Mouse (Mus musculus) splenic B cell, adult 2 months (primary cell): ENCODE data around the gene Fam57a.

Experiments used
- DNase-seq: peaks from one replicate; pipeline ENCODE4 v3.0.0-alpha.2; 2011; ENCODE audit warnings: low read depth, low spot score
- H3K27me3 ChIP-seq: 2 replicates; pipeline ENCODE4 v1.6.1; 2012; ENCODE audit warnings: mild to moderate bottlenecking, low read length, moderate library complexity, mixed read lengths; ENCODE audit not compliant: control insufficient read depth, poor library complexity, insufficient read depth, severe bottlenecking
- H3K36me3 ChIP-seq: 2 replicates; pipeline ENCODE4 v1.6.1; 2012; ENCODE audit warnings: mild to moderate bottlenecking, low read length, moderate library complexity, mixed read lengths; ENCODE audit not compliant: control insufficient read depth, poor library complexity, insufficient read depth, severe bottlenecking

Fam57a gene

GRCm38 (mm10) chr11:76179495-76180145 lies at the start of gene Fam57a, which contains the start of gene Vps53:
TSS of gene Fam57a (plus strand) at chr11:76179671.
TSS of gene Vps53 (minus strand) at chr11:76179647.
- H3K36me3 ChIP-seq = no peaks in the 10 kb centered on the region
- peak; percentile 68 for DNase-seq
- H3K27me3 ChIP-seq = no peaks in the 10 kb centered on the region

- Histone ChIP-seq H3K27me3 (no peaks in the 10 kb centered on the region), H3K36me3 (peaks cover 10% of the 10 kb centered on the region)
- DNase-seq = no peak
Measured at GRCm38 (mm10) chr11:76130859-76131258, 48.6 kb upstream of the Fam57a start.

- no peaks in the 10 kb centered on the region for H3K27me3 ChIP-seq
- peaks cover 7% of the 10 kb centered on the region for H3K36me3 ChIP-seq
- DNase-seq = no peak
Measured at GRCm38 (mm10) chr11:76135641-76136437, 43.6 kb upstream of the Fam57a start.

GRCm38 (mm10) chr11:76137996-76138395 lies 41.5 kb upstream of the Fam57a start:
- Histone ChIP-seq H3K27me3 (no peaks in the 10 kb centered on the region), H3K36me3 (peaks cover 4% of the 10 kb centered on the region)
- no peak for DNase-seq

GRCm38 (mm10) chr11:76144386-76144785 lies 35.1 kb upstream of the Fam57a start:
- DNase-seq = no peak

GRCm38 (mm10) chr11:76145169-76145568 lies 34.3 kb upstream of the Fam57a start:
- Histone ChIP-seq H3K36me3 (no peaks in the 10 kb centered on the region), H3K27me3 (no peaks in the 10 kb centered on the region)
- DNase-seq = no peak

More at GRCm38 (mm10) chr11:76144386-76144785, 35.1 kb upstream of the Fam57a start:
- Histone ChIP-seq H3K27me3 (no peaks in the 10 kb centered on the region), H3K36me3 (no peaks in the 10 kb centered on the region)

- no peaks in the 10 kb centered on the region for H3K27me3 ChIP-seq
- no peaks in the 10 kb centered on the region for H3K36me3 ChIP-seq
- no peak for DNase-seq
Measured at GRCm38 (mm10) chr11:76146187-76147010, 33.1 kb upstream of the Fam57a start.

GRCm38 (mm10) chr11:76148055-76149008 lies 31.1 kb upstream of the Fam57a start:
- no peaks in the 10 kb centered on the region for H3K27me3 ChIP-seq
- no peaks in the 10 kb centered on the region for H3K36me3 ChIP-seq
- DNase-seq = no peak

- no peak for DNase-seq
- no peaks in the 10 kb centered on the region for H3K36me3 ChIP-seq
- no peaks in the 10 kb centered on the region for H3K27me3 ChIP-seq
Measured at GRCm38 (mm10) chr11:76150980-76151379, 28.5 kb upstream of the Fam57a start.

GRCm38 (mm10) chr11:76153236-76153951 lies 26.1 kb upstream of the Fam57a start:
- H3K27me3 ChIP-seq = no peaks in the 10 kb centered on the region
- H3K36me3 ChIP-seq = no peaks in the 10 kb centered on the region
- DNase-seq = peak; percentile 32

GRCm38 (mm10) chr11:76154200-76154599 lies 25.3 kb upstream of the Fam57a start:
- H3K27me3 ChIP-seq = no peaks in the 10 kb centered on the region
- H3K36me3 ChIP-seq = no peaks in the 10 kb centered on the region
- no peak for DNase-seq

GRCm38 (mm10) chr11:76154861-76155260 lies 24.6 kb upstream of the Fam57a start:
- Histone ChIP-seq H3K27me3 (no peaks in the 10 kb centered on the region), H3K36me3 (peaks cover under 1% of the 10 kb centered on the region)
- DNase-seq = no peak

- Histone ChIP-seq H3K27me3 (no peaks in the 10 kb centered on the region), H3K36me3 (peaks cover 4% of the 10 kb centered on the region)
- no peak for DNase-seq
Measured at GRCm38 (mm10) chr11:76158375-76158774, 21.1 kb upstream of the Fam57a start.
